Mouse (Mus musculus): ENCODE results near the gene Glo1.

The Glo1 gene

DNA sequence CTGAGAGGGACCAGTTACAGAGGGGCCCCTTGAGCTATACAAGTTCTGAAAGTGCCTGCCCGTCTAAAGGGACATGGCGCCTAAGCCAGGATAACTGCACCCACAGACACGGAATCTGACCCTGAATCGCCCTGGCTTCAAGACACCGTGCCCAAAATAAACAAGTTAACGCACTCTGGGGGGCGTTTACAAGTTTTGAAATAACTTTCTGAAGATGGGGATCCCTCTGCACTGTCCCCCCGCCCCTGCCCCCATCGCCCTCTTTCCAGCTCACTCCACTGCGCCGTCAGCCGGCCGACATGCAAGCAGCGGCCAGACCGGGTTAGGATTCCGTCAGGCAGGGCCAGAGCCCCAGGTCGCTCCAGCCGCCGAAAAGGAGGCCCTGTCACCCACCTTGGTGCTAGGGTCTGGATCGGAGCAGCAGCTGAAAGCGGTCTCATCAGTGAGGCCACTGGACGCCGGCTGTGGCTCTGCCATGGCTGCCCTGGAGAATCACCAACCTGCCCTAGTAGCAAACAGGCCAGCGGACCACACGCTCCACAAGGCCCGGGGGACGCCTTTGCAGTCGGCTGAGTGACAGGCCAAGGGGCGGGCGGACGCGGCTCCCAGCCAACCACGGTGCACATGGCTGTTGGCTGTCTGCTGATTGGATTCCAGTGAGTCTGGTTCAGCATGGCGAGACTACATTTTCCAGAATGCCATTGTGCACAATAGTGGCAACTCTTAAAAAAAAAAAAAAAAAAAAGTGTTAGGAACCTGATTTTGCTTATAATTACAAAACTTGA is 14.4 kb downstream of the Glo1 start:
- DNase-seq (ENCODE audit: low spot score in 2 of 2), result peak; percentile 100

DNA sequence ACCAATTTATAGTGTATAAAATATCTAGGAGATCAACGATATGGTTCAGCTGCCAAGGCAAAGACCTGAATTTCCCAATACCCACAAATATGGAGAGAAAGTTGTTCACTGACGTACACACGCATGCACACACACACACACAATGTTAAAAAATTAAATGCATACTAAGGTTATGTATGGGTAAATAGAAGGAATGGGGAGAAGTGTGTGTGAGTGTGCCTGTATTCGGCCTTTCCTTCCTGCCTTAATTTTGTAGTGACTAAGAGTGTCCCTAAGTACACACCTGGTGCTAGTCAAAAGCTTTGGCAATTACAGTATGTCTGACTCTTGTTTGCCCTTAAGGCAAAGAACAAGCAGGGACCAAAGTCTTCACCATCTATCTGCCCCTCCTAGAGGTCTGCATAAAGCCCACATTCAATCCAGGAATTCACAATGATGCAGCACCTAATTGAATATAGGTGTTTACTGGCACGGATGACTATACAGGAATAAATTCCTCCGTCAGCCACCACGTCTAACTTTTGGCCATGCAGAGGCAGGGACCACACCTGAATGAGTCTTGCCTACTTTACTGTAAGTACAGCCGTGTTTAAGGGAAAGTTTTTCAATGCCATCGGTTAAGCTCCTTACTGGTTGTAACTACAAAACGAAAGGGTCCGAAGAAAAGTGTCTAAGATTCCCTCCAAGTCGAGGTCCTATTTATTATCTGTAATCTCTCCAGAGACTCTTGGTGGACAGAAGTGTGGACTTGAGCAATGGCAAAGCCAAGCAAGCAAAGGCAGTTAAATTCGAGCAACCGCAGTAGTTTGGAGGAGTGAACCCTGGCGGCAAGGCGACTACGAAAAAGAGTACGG is 15.2 kb downstream of the Glo1 start:
- peak in 1 of 2 experiments; percentile 16 for DNase-seq (ENCODE audit: low spot score in 2 of 2)

DNA sequence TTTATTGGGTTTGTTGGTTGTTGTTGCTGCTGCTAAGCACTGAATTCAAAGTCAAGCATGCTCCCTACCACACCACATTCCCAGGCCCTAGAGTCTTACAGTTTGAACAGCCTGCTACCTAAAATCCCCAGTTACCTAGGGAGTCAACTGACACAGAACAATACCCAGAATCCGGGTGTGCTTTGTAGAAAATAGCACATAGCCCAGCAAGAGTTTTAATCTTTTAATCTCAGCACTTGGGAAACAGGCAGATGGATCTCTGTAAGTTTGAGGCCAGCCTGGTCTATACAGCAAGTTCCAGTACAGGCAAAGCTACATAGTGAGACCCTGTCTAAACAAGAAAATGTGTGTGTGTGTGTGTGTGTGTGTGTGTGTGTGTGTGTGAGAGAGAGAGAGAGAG is 15.9 kb downstream of the Glo1 start:
- DNase-seq (ENCODE audit: low spot score in 2 of 2), result no peak

DNA sequence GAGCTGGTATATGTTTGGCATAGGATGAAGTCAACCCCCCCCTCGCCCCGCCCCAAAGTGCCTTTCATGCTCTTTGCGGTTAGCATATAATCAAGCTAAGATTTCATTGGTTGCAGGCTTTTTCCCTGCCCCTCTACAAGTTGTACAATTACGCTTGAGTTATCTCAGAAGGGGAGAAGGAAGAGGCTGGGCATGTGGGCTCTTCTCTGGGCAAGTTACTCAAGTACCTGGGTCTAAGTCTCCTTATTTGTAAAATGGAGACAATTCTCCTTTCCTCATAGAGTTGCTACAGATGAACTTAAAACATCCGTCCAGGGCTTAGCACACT is 16.7 kb downstream of the Glo1 start:
- no peak for DNase-seq (ENCODE audit: low spot score in 2 of 2)

DNA sequence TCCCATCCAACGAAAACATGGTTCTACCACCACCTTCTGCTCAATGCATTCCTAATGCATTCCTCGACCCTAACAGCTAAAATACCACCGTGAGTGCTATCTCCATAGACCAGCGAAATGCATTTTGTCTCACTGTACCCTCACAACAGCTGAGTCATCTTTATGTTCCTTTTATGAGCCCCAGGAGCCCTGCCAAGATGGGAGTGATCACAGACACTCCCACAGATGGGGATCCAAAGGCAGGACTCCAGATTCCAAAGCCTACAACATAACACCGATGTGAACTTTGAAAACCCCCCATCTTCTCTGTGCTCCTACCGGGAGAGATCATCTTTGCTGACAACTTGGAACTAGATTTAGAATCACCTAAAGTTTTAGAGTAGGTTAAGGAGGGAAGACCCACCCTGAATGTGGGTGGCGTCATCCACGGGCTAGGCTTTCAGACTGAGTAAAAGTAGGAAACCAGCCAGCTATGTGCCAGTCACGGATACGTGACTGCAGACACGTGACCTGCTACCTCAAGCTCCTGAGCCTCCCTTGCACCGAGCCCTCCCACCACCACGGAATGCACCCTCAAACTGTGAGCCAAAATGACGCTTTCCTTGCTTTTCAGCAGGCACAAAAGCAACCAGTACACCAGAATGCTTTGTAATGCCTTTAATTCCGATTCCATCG is 17.2 kb downstream of the Glo1 start:
- no peak for DNase-seq (ENCODE audit: low spot score in 2 of 2)

DNA sequence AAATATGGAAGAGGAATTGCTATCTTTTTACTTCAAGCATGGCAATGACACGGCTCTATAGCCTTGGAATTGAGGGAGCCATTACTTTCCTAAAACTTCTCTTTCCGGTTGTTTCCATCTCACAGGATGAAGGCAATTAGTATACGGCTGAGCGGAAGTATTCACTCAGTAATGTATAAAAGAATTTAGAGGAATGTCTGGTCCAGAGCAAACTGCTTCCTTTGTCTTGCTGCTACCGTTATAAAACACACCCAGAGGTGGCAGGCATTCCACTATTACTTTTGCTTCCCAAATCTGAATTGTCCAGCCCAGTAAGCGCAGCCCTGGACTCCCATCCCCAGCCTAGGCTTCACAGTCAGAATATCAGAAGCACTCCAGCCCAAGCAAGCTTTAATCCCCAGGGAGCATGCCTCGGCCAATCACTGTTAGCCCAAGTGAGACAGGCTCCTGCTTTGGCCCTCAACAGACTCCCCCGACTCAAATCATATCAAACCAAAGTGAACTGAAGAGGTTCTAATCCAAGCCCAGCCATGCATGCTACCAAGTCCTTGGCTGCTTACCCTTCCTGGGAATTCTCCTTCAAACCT is 18.7 kb downstream of the Glo1 start:
- no peak for DNase-seq (ENCODE audit: low spot score in 2 of 2)

DNA sequence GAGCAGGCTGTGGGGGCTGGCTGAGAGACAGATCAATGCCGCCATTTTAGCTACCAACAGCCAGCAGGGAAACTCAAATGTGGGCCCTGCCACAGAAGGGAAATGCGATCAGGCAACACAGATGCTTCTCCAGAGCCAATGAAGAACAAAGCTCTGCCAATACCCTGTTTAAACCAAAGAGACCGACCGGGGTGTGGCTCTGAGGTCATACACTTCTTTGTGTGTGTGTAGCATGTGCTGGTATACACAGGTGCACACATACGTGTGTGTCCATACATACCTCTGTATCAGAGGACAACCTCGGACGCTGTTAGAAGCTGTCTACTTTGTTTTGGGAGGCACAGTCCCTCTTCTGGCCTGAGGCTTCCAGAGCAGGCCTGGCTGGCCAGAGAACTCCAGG is 19.3 kb downstream of the Glo1 start:
- DNase-seq (ENCODE audit: low spot score in 2 of 2), result no peak

DNA sequence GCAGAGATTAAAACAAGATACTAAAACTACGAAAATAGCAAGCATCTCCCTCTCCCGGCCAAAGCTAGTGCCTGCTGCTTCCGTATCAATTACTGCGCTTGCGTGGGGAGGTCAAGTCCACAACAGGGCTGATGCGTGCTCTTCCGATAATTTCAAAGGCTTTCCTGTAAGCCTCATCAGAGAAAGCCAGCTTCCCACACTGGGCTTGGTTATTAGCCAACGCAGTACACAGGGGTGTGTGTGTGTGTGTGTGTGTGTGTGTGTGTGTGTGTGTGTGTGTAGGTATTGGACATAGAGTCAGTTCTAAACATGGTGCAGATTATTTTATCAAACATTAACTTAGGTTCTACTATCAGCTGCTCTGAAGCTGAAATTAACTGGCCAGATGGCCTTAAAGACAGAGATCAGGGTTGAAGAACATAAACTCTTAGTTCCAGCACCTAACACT is 20.0 kb downstream of the Glo1 start:
- no peak for DNase-seq (ENCODE audit: low spot score in 2 of 2)

DNA sequence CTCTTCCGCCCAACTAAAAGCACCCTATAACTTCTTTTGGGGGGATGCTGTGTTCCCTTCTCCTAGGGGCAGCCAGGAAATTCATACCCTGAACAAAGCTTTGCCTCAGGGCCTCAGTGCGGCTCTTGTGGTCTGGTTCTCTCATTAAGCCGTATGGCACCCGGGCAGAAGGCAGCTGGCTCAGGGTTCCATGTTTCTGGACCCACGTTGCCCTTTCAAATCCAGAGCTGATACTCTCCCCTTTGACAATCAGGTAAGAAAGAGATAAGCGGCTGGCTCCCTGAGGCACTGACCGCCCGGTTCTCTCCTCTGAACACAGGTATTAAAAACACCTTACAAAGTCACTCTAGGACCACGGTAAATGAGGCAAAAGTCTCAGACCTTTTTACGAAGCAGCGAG is 20.5 kb downstream of the Glo1 start:
- DNase-seq (ENCODE audit: low spot score in 2 of 2), result no peak

DNA sequence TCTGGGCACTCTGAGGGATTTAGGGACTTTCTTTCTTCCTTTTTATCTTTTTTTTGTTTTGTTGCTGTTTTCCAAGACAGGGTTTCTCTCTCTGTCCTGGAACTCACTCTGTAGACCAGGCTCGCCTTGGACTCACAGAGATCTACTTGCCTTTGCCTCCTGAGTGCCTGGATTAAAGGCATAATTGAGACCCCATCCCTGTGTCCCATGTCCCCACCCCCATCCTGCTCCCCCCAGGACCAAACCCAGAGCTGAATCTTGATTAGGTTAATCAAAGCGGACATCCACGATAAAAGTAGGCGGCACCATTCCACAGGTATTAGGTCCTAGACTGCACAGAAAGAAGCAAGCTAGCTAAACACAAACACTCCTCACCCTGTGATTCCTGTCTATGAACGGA is 21.7 kb downstream of the Glo1 start:
- DNase-seq (ENCODE audit: low spot score in 2 of 2), result no peak

DNA sequence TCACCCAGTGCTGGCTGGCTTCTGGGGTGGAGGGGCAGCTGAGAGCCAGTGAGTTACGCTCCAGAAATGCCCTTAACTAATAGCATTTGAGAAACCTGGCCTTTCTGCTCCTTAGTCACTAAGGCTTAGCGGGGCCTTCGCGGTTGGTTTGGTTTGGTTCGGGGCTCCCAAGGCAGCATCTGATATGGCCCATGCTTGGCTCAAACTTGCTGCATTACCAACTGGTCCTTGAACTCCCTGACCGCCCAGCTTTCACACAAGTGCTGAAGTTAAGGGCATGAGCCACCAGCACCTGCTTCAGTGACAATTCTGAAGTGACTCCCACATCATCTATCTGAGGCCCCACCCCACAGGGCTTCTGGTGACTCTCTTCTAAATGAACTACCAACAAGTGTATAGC is 22.4 kb downstream of the Glo1 start:
- DNase-seq (ENCODE audit: low spot score in 2 of 2), result no peak

DNA sequence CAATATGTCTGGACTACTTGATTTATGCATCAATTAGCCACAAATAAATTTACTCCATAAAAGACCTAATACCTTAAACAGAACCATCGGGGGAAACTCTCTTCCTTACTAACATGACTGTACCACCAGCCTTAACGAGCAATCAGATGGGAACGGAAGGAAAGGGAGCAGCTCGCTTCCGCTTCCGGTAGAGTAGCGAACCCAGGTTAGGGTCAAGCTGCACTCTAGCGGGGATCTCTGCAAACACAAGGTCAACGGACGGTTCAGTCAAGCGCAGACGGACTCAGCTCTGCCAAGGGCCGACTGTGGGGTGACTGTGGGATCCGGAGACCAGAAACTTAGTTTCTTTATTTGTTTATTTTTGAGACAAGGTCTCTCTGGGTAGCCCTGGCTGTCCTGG is 24.5 kb downstream of the Glo1 start:
- DNase-seq (ENCODE audit: low spot score in 2 of 2), result no peak

DNA sequence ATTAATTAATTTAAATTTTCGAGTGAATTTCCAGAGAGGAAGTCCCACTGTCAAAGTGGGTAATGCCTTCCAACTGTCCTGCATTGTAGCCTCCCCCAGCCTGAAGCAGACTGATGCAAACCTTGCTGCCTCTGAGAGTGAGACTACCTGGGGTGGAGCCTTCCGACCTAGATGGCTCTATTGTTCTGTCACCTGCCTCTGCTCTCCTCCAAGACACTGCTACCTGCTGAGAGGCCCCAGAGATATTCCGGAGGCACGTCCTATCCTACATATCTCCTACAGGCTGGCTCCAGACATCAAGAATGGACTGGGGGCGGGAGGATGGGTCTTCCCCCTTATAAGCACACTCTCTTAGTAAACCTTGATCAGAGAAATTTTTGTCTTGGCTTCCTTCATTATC is 28.4 kb downstream of the Glo1 start:
- no peak for DNase-seq (ENCODE audit: low spot score in 2 of 2)

DNA sequence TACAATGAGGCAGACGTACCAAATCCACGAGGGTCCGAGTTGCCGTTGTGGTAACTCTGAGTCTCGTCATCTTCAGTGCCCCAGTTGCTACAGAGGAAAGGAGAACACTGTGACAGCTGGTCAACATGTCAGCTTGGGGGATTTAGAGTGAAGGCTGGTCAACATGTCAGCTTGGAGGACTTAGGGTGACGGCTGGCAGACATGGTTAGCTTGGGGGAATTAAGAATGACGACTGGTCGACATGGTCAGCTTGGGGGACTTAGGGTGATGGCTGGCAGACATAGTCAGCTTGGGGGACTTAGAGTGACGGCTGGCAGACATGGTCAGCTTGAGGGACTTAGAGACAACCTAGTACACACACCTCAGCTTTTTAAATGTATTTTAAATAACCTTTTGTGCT is 28.9 kb downstream of the Glo1 start:
- DNase-seq (ENCODE audit: low spot score in 2 of 2), result no peak

DNA sequence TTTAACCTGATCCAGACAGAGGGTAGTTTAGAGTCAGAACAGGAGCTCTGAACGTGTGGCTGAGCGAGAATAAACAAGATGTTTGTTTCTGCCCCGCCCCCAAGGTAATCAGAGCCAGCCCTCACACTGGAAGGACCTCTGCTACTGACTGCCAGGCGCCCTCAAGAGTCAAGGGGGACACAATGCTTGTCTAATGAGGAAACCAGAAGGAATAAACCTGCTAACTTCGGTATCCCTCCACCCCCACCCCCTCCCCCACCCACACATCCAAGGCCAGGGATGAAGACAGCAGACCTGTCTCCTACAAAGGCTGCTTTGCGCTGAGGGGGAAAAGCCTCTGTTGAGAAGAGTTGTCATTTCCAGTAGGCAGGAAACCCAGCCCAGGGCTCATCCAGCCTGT is 31.8 kb downstream of the Glo1 start:
- DNase-seq (ENCODE audit: low spot score in 2 of 2), result no peak

DNA sequence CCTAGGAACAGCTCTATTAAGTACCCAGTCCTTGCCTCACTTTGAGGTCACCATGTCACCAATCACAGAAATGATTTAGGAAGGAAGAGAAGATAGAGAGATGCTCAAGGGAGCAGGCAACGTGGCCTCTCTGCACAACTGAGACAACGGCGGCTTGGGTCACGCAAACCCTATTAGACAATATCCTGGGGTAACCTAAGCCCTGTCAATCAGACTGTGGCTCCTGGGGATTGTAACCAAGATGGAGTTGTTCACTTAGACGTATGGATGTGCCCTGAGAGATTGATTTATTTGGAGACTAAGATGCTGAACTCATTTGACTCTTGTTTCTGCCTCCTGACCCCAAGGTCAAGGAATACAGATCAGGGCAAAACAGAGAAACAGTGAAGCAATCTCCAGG is 32.3 kb downstream of the Glo1 start:
- no peak for DNase-seq (ENCODE audit: low spot score in 2 of 2)

DNA sequence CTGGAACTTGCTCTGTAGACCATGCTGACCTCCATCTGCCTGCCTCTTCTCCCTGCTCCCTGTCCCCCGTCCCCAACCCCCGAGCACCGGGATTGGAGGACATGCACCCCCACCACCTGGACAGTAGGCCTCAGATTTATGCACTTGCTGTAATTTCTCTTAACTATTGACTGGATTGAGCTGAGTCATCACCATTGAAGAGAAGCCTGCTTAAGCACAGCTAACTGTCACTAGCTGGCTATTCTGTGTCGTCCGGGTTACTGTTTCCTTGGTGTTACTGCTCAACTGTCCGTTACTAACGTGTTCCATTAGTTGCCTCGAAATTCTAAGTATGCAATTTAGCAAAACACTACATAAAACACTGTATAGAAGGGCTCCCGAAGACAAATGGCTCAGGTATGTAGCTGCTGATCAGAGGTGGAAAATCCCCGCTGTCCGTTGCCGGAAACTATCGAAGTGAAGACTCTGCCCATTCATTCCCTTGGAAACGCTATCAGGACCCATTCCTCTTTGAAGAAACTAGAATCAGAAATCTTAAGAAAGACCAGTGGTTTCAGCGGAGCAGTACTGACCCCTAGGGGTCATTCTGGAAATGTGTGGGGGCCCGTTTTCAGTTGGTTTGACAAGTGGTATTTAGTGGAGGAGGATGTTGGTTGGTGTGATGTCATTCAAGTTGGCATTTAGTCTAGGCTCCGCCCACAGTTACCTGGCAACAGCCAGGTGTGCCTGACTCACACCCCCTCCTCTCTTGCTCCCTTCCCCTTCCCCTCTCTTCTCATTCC is 36.1 kb downstream of the Glo1 start:
- DNase-seq (ENCODE audit: low spot score in 2 of 2), result peak in 1 of 2 experiments; percentile 49

DNA sequence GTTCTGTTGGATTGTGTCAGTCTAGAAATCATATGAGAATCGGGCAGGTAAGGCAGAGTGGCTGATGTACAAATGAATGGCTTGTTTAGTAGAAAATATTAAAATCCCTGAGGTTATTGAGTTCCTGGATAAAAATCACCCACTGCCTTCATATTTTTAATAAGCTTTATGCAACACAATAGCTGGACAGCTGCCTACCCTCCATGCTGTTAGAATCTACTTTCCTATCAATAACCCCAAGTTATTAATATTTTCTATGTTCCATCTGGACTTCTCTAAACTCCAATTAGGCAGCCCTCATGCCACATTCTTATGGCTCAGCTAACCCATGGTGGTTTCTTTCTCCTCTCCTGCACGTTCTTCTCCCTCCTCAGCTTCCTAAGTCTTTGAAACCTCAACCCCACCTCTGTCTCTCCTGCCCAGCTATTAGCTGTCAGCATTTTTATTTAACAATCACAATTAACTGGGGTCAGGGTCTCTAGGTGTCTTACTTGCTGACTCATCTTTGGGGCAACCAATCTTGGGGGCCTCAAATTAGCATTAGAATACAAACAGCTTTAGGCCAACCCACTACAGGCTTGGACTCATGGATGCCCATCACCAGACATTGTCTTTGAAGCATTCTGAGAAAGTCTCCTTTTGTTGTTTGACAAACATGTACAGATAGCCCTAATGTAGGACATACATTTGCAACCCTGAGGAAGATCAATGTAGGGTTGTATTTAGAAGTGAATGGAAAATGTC is 43.2 kb downstream of the Glo1 start:
- no peak for DNase-seq (ENCODE audit: low spot score in 2 of 2)

DNA sequence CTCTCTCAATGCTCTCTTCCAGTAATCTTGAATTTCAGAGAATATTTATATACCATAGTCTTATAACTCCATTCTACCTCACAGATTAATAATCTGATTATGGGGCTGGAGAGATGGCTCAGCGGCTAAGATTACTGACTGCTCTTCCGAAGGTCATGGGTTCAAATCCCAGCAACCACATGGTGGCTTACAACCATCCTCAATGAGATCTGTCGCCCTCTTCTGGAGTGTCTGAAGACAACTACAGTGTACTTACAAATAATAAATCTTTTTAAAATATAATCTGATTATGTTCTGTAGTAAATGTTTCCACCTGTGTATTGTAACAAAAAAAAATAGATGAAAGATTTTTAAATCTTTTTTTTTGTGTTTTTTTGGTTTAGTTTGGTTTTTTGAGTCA is 44.4 kb downstream of the Glo1 start:
- DNase-seq (ENCODE audit: low spot score in 2 of 2), result no peak

DNA sequence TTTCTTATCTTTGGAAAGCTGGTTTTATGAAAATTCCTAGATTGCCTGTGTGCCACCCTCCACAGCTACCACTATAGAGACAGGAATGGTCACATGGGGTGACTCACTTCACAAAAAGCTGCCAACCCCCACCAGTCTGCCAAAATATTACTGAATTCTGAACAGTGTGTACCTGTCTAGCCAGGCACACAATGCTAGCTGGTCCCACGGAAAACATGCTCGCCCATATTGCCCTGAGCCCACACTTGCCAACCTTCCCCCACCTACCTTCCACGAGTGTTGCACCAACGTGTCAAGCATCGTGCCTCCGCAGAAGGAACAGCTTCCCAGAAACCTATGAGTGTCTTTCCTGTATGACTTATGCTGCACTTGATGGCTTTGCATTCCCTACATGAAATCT is 45.5 kb downstream of the Glo1 start:
- DNase-seq (ENCODE audit: low spot score in 2 of 2), result no peak

DNA sequence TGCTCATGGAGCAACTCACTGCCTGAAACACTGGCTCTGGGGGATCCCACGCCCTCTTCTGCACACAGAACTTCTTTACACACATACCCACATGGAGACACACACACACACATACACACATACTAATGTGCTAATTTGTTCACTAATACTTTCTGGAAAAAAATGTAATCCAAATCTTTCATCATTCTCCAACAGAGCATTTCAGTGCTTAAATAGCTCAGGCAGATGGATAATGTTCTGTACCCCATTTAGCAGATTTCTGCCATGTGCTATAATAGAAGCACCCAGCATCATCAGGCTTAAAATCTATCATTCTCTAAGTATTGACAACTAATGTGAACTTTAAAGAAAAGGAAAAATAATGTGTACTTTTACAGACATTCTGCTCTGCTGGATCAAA is 45.9 kb downstream of the Glo1 start:
- DNase-seq (ENCODE audit: low spot score in 2 of 2), result no peak

Data from heart, adult 9 months (tissue).